Mouse (Mus musculus): ENCODE results near the gene Ano9.

Gene Ano9

DNA sequence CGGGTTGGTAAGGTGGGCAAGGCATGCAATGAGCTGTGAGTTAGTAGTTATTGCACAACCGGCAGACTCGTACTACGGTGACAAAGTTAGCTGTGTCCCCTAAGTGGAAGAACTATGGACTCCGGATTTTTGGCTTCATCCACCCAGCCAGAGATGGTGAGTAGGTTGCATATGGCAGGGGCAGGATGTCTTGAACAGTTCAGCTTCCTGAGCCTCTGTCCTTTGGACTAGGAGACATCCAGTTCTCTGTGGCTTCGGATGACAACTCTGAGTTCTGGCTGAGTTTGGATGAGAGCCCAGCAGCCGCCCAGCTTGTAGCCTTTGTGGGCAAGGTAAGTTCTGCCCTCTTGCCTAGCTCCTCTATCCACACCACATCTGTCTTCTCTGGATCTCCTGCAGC, 53.0 kb downstream of the Ano9 start:
- in situ Hi-C loops (cut with MboI, MseI): loop anchor here in 1 of 2 experiments (10.0 kb wide), 1 partner anchor 110 kb away; the partner anchor contains the start of gene Rnh1

GRCm38 (mm10) chr7:141064175-141064574, 53.4 kb downstream of the Ano9 start:
- in situ Hi-C loops (cut with MboI, MseI): loop anchor here in 1 of 2 experiments (10.0 kb wide), 1 partner anchor 111 kb away; the partner anchor contains the start of gene Rnh1

- in situ Hi-C loops (cut with MboI, MseI): loop anchor here in 1 of 2 experiments (10.0 kb wide), 1 partner anchor 111 kb away; the partner anchor contains the start of gene Rnh1
These were observed 54.3 kb downstream of the Ano9 start for GRCm38 (mm10) chr7:141063353-141063752.

DNA sequence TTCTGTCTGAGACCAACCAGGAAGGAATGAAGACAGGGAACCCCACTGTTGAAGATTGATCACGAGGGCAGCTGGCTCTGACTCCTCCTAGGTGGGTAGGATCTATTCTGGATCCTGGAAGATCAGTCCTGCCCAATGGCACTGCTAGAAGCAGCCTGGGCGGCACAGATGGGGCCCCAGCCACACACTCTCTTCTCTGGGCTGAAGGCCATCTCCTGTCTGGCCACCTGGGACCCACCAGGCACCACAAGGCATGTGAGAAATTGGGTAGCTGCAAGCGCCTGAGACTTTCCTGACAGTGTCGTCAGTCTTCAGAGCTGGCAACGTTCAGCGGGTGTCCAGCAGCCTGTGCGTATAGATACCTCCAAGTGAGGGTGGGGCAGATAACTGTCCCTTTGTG, 55.1 kb downstream of the Ano9 start:
- in situ Hi-C loops (cut with MboI, MseI): loop anchor here in 1 of 2 experiments (10.0 kb wide), 1 partner anchor 112 kb away; the partner anchor contains the start of gene Rnh1

- in situ Hi-C loops (cut with MboI, MseI): loop anchor here in 1 of 2 experiments (10.0 kb wide), 1 partner anchor 114 kb away; the partner anchor contains the start of gene Rnh1
These were observed 56.3 kb downstream of the Ano9 start for GRCm38 (mm10) chr7:141061269-141061692.

GRCm38 (mm10) chr7:141060426-141061242, 57.0 kb downstream of the Ano9 start, which contains the start of gene B4galnt4:
Gene B4galnt4 (plus strand): TSS chr7:141061104.
- in situ Hi-C loops (cut with MboI, MseI): loop anchor here in 1 of 2 experiments (10.0 kb wide), 1 partner anchor 114 kb away; the partner anchor contains the start of gene Rnh1

GRCm38 (mm10) chr7:141059929-141060328, 57.7 kb downstream of the Ano9 start:
- in situ Hi-C loops (cut with MboI, MseI): loop anchor here (10.0 kb wide), 1 partner anchor 115 kb away; the partner anchor contains the start of gene Rnh1 (in 2 of the 2)

DNA sequence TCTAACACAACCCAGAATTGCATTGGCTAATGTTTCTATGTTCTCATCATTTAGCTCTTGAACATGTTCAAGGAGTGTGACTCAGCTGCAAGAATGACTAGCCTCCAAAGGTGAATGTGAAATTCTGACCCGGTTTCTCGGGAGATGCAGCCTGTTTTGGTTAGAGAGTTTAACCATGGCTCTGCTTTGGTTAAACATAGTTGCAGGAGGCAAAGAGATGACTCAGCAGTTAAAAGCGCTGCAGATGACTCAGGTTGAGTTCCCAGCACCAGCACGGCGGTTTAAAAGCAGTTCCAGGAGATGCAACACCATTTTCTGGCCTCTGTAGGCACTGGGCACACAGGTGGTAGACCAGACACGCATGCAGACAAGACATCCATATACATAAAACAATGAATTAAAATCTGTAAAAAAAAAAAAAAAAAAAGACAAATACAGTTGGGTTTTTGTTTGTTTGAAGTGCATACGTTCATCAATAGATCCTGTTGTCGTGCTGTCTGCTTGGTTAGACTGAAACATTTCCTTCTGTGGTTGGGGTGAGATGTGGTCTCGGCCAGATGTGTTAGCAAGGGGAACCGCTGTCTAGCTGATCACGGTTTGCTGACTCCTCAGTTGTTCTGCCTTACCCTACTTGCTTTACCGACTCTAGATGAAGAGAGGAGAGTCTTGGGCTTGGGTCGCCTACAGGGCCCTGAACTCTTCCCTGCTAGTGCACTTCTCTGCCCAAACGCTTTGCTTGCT, 58.8 kb downstream of the Ano9 start:
- in situ Hi-C loops (cut with MboI, MseI): loop anchor here in 1 of 2 experiments (10.0 kb wide), 1 partner anchor 116 kb away; the partner anchor contains the start of gene Rnh1

DNA sequence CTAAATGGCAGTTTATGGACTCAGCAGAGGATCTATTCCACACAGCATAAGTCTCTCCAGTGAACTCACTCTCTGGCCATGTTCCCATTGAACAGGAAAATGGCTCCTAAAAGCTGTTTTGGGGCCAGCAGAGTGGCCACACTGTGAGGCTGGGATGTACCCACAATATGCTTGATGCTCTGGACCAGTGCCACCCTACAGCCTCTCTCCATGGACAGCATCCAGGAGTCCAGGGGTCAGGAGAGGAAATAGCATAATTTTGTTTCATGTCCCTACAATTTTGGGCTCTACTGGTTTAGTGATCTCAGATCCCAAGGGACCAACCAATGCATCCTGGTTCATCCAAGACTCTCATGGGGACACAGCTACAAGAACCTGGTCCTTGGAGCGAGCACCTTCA, 60.1 kb downstream of the Ano9 start:
- in situ Hi-C loops (cut with MboI, MseI): loop anchor here in 1 of 2 experiments (10.0 kb wide), 1 partner anchor 117 kb away; the partner anchor contains the start of gene Rnh1

DNA sequence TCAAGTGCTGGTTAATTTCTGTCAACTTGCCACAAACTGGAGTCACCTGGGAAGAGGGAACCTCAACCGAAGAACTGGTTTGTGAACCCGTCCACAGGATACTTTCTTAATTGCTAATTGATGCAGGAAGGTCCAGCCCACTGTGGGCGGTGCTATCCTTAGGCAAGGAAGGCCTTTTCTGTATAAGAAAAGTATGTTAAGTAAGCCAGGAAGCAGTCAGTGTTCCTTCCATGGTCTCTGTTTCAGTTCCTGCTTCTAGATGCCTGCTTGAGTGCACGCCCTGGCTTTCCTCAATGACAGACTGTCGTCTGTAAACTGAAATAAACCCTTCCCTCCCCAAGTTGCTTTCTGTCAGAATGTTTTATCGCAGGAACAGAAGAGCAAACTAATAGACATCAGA, 60.6 kb downstream of the Ano9 start:
- in situ Hi-C loops (cut with MboI, MseI): loop anchor here in 1 of 2 experiments (10.0 kb wide), 1 partner anchor 118 kb away; the partner anchor contains the start of gene Rnh1

DNA sequence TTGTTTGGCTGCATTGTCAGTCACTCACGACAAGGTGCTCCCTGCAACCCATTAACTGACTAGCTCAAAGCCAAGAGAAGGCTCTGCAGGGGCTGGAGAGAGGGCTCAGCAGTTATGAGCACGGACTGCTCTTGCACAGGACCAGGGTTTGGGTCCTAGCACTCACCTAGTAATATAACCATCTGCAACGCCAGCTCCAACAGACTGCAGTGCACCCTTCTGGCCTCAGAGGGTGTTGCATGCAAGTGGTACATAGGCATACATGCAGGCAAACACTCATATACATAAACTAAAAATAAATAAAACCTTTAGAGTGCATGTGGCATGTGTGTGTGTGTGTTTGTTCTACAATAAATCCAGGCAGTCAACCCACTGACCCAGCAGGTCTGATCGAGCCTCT, 61.8 kb downstream of the Ano9 start:
- in situ Hi-C loops (cut with MboI, MseI): loop anchor here in 1 of 2 experiments (10.0 kb wide), 1 partner anchor 119 kb away; the partner anchor contains the start of gene Rnh1

- in situ Hi-C loops (cut with MboI, MseI): loop anchor here (5.0 to 10.0 kb wide), 3 partner anchors 122 to 210 kb away; partner anchors contain the start of genes Odf3 (in 1 of the 2), Rnh1 (in 1 of the 2) and Scgb1c1 (in 1 of the 2)
These were observed 65.2 kb downstream of the Ano9 start for GRCm38 (mm10) chr7:141052421-141052820.

DNA sequence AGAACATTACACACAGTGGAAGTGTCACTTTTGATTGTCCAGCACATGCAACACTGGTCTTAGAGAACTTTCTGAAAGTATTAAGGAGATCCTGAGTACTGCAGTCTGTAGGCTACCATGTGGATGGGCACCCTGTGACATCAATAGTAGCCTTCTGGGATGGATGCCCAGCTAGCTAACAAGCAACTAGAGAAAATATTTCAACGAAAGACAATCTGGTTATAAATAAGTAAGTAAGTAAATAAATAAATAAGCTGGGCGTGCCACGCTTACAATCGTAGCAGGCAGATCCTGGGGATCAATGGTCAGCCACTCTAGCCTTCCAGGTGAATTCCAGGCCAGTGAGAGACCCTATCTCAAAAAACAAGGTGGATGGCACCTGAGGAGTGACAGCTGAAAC, 65.6 kb downstream of the Ano9 start:
- in situ Hi-C loops (cut with MboI, MseI): loop anchor here (5.0 to 10.0 kb wide), 3 partner anchors 123 to 210 kb away; partner anchors contain the start of genes Odf3 (in 1 of the 2), Rnh1 (in 1 of the 2) and Scgb1c1 (in 1 of the 2)

Data from T-helper 17 cell (primary cell).